Mouse (Mus musculus): ENCODE data around the gene Bicral.

GRCm38 (mm10) chr17:46823091-46823490, 35.2 kb downstream of the Bicral start:
- TF ChIP-seq CTCF (IDR thresholded peaks at IDR 0.05) (no peak), EP300 (IDR thresholded peaks at IDR 0.05) (no peak)
